ENCODE assay signal across 9 mouse cellular contexts in genomic region chr11:43776324-43776694, GRCm38 (mm10). TPM values are rescaled to one million over a fixed set of nuclear protein-coding genes. Genes with fewer than 3 reads are reported as not detected.
A peak's percentile ranks its signal among the peaks of the same experiment; 100 is the strongest.
DNase-seq lines count a peak whose midpoint lies in the region; ATAC-seq and TF ChIP-seq lines count a peak whose summit lies in the region.
"Had no signal": no experiment of that assay in that cellular context is flagged by ENCODE, and none has a peak within 500 bp of the region (broad histone marks: within the 10 kb centered on the region; RNA-seq: fewer than 3 reads in every experiment).

No protein-coding gene starts in this region.

- no peak for TF ChIP-seq CTCF in kidney, adult 2 months (conservative IDR thresholded peaks at IDR 0.05; ENCODE audit: insufficient read depth, insufficient read length, low read depth, low read length)
- no peak for TF ChIP-seq CTCF in cerebellum, adult 2 months (IDR thresholded peaks at IDR 0.05; ENCODE audit: borderline replicate concordance, insufficient read depth, low read depth, low read length)

- no peaks in the 10 kb centered on the region for H3K9me3 ChIP-seq in embryonic facial prominence, embryonic 13.5 days
- H3K9me3 ChIP-seq in intestine, embryonic 14.5 days (ENCODE audit: control insufficient read depth, low read length) = no peaks in the 10 kb centered on the region
- no peaks in the 10 kb centered on the region for H3K9me3 ChIP-seq in midbrain, embryonic 16.5 days (replicated peaks; ENCODE audit: control insufficient read depth, low read length, poor library complexity, severe bottlenecking)

- WGBS in kidney, adult 2 months = 25% methylated on average over 8 of the region's 8 CpGs
- WGBS in embryonic facial prominence, embryonic 13.5 days = 23% methylated on average over 8 of the region's 8 CpGs
- WGBS in intestine, embryonic 14.5 days = 23% methylated on average over 8 of the region's 8 CpGs
- 21% methylated on average over 8 of the region's 8 CpGs for WGBS in midbrain, embryonic 16.5 days
- 22% methylated on average over 8 of the region's 8 CpGs for WGBS in cerebellum, adult 2 months

- H3K27ac ChIP-seq in kidney, adult 2 months (ENCODE audit: insufficient read depth, low read depth, low read length) = no peak overlapping the region
- no peak overlapping the region for H3K27ac ChIP-seq in embryonic facial prominence, embryonic 13.5 days
- H3K27ac ChIP-seq in intestine, embryonic 14.5 days (ENCODE audit: low read depth) = no peak overlapping the region
- no peak overlapping the region for H3K27ac ChIP-seq in midbrain, embryonic 16.5 days (ENCODE audit: low read length)
- no peak overlapping the region for H3K27ac ChIP-seq in cerebellum, adult 2 months (ENCODE audit: insufficient read depth, low read length)
- H3K27ac ChIP-seq: macrophage had no signal

- no peaks in the 10 kb centered on the region for H3K4me1 ChIP-seq in kidney, adult 2 months (ENCODE audit: control insufficient read depth, insufficient read depth, low read length)
- H3K4me1 ChIP-seq in embryonic facial prominence, embryonic 13.5 days = peaks cover 20% of the 10 kb centered on the region
- H3K4me1 ChIP-seq in intestine, embryonic 14.5 days (replicated peaks; ENCODE audit: control insufficient read depth, insufficient read depth, low read length) = peaks cover 5% of the 10 kb centered on the region; the same call in 1 of the 2 replicates
- 0 out of 2 replicates have a peak, but pooled peaks cover 3% of the 10 kb centered on the region for H3K4me1 ChIP-seq in midbrain, embryonic 16.5 days (ENCODE audit: control insufficient read depth, insufficient read depth, low read length)
- no peaks in the 10 kb centered on the region for H3K4me1 ChIP-seq in cerebellum, adult 2 months (ENCODE audit: control insufficient read depth, insufficient read depth, low read length)

- 0 out of 2 replicates have a peak, but pooled peaks cover 2% of the 10 kb centered on the region for H3K27me3 ChIP-seq in kidney, adult 2 months (replicated peaks; ENCODE audit: control insufficient read depth, insufficient read depth, low read length)
- peaks cover 40% of the 10 kb centered on the region for H3K27me3 ChIP-seq in embryonic facial prominence, embryonic 13.5 days
- peaks cover 16% of the 10 kb centered on the region for H3K27me3 ChIP-seq in intestine, embryonic 14.5 days (replicated peaks; ENCODE audit: control insufficient read depth, insufficient read depth, low read length)
- peaks cover 13% of the 10 kb centered on the region for H3K27me3 ChIP-seq in midbrain, embryonic 16.5 days (ENCODE audit: control insufficient read depth, insufficient read depth, low read depth, low read length)
- H3K27me3 ChIP-seq in cerebellum, adult 2 months (ENCODE audit: control insufficient read depth, insufficient read depth, low read length) = no peaks in the 10 kb centered on the region; the same call in 1 of the 2 replicates

- no peak for ATAC-seq in embryonic facial prominence, embryonic 13.5 days (ENCODE audit: insufficient number of reproducible peaks, insufficient read depth, low FRiP score, low TSS enrichment, low read depth)
- 0 out of 2 replicates have a peak, but pooled peaks have one; percentile 52 for ATAC-seq in intestine, embryonic 14.5 days (replicated peaks; ENCODE audit: low FRiP score, low TSS enrichment, low read depth)
- ATAC-seq in midbrain, embryonic 16.5 days = no peak

- TF ChIP-seq POLR2A in kidney, adult 2 months (IDR thresholded peaks at IDR 0.05; ENCODE audit: low read depth, low read length) = no peak
- no peak for TF ChIP-seq POLR2A in cerebellum, adult 2 months (IDR thresholded peaks at IDR 0.05; ENCODE audit: borderline replicate concordance, insufficient read depth, low read length)

- no peak for DNase-seq in kidney, adult 2 months
- no peak for DNase-seq in kidney, postnatal 10 days
- DNase-seq in intestine, embryonic 14.5 days (ENCODE audit: low spot score) = no peak
- DNase-seq in right cerebral cortex, postnatal 36 days (ENCODE audit: low spot score in 2 of 2) = no peak
- no peak for DNase-seq in cerebellum, adult 8-10 months
- no peak for DNase-seq in cerebellum, adult 2 months

- no peaks in the 10 kb centered on the region for H3K36me3 ChIP-seq in kidney, adult 2 months (ENCODE audit: control insufficient read depth, insufficient read depth, low read length)
- no peaks in the 10 kb centered on the region for H3K36me3 ChIP-seq in embryonic facial prominence, embryonic 13.5 days
- H3K36me3 ChIP-seq in intestine, embryonic 14.5 days (ENCODE audit: control insufficient read depth, insufficient read depth, low read length) = no peaks in the 10 kb centered on the region
- H3K36me3 ChIP-seq in midbrain, embryonic 16.5 days (ENCODE audit: control insufficient read depth, insufficient read depth, low read length) = no peaks in the 10 kb centered on the region

- 0 out of 2 replicates have a peak overlapping the region, but pooled peaks have one; percentile 2 for H3K4me3 ChIP-seq in kidney, adult 2 months (ENCODE audit: insufficient read depth, low read depth, low read length)
- H3K4me3 ChIP-seq in embryonic facial prominence, embryonic 13.5 days = peak overlapping the region; percentile 45
- peak overlapping the region; percentile 31 for H3K4me3 ChIP-seq in intestine, embryonic 14.5 days (ENCODE audit: low read depth, low read length)
- peak overlapping the region; percentile 39 for H3K4me3 ChIP-seq in midbrain, embryonic 16.5 days (ENCODE audit: low read depth, low read length)
- no peak overlapping the region for H3K4me3 ChIP-seq in cerebellum, adult 2 months (replicated peaks; ENCODE audit: insufficient read depth, low read depth, low read length)

- H3K4me2 ChIP-seq in embryonic facial prominence, embryonic 13.5 days = peak overlapping the region; percentile 79
- peak overlapping the region; percentile 64 for H3K4me2 ChIP-seq in intestine, embryonic 14.5 days (ENCODE audit: low read length)
- peak overlapping the region; percentile 64 for H3K4me2 ChIP-seq in midbrain, embryonic 16.5 days (ENCODE audit: low read length)

- H3K9ac ChIP-seq in embryonic facial prominence, embryonic 13.5 days = peak overlapping the region; percentile 59; the same call in 1 of the 2 replicates
- H3K9ac ChIP-seq in intestine, embryonic 14.5 days (ENCODE audit: low read length) = no peak overlapping the region
- peak overlapping the region; percentile 42; the same call in 1 of the 2 replicates for H3K9ac ChIP-seq in midbrain, embryonic 16.5 days (ENCODE audit: low read depth, low read length)

RNA-seq across cellular contexts. Expression of gene Ttc1, which starts 28.5 kb away (rescaled TPM):
- polyA plus RNA-seq in kidney, adult 2 months (2012; rRNA removed) = 15.3 and 15.4 TPM in 2 replicates
- 73.6 and 76.8 TPM in 2 replicates for polyA plus RNA-seq in embryonic facial prominence, embryonic 13.5 days (2015; fragmentation: Nextera tagmentation; extraction: Ambion mirVana)
- 58.2 and 66.3 TPM in 2 replicates for polyA plus RNA-seq in intestine, embryonic 14.5 days (2014; fragmentation: Nextera tagmentation; extraction: Ambion mirVana)
- polyA plus RNA-seq in midbrain, embryonic 16.5 days (2015; fragmentation: Nextera tagmentation; extraction: Ambion mirVana) = 72.0 and 79.3 TPM in 2 replicates
- polyA plus RNA-seq in cerebellum, adult 2 months (2012; rRNA removed) = 70.5 and 72.1 TPM in 2 replicates
